Mouse (Mus musculus): ENCODE data around the gene E2f6. TPM values are rescaled to one million over a fixed set of nuclear protein-coding genes. Genes with fewer than 3 reads are reported as not detected.

E2f6 gene
- total RNA-seq (2014; rRNA removed) (21.2 and 27.5 TPM in 2 replicates), polyA plus RNA-seq (2015; fragmentation: Nextera tagmentation; extraction: Ambion mirVana) (20.0 and 21.3 TPM in 2 replicates)

DNA sequence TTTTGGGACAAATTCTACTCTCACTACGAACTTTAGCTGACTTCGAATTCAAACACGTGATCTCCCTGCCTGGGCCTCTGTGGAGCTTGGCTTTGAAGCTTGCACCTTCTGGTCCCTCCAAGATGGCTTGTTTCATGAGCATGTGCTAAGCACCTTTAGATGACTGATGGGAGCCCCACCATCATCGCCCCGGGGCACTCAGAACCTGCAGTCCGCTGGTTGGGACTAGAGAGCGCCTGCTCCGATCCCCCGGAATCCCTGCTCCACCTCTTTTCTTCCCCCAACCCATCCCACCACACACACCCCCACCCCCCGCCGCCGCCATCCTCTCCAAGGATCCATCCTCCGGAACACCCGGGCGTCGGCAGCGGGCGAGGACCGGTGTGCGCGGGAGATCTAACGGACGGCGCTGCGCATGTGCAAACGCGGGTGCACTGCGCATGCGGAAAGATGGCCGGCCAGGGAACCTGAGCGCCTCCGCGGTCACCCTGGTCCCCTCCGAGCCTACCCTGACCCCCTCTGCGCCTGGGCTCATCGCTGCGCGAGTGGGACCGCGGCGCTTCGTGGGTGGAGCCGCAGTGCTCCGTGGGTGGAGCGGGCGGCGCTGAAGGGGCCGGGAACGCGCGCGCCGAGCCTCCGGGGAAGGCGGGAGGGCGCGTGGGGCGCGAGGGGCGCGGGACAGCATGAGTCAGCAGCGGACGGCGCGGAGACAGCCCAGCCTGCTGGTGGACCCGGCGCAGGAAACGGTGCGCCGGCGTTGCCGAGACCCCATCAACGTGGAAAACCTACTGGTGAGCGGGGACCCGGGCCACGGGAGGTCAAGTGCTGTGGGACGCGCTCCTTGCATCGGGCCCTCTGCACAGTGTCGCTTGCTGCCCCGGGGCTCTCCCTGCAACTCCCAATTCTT is at the start of gene E2f6:
Gene E2f6, plus strand, starts transcription at position 439 of the 907 bp plus-strand sequence.
- Histone ChIP-seq H3K4me3 (ENCODE audit: low read length) (peak within 1 kb of the TSS; percentile 93), H3K27me3 (ENCODE audit: insufficient read depth, low read length) (no peaks in the 10 kb centered on the region), H3K9ac (replicated peaks; ENCODE audit: low read length) (peak within 1 kb of the TSS; percentile 89), H3K36me3 (ENCODE audit: insufficient read depth, low read length) (peaks cover 3% of the 10 kb centered on the region; the same call in 1 of the 2 replicates), H3K4me1 (ENCODE audit: insufficient read depth, low read length) (peaks cover 8% of the 10 kb centered on the region), H3K27ac (peak within 1 kb of the TSS; percentile 64; the same call in 1 of the 2 replicates), H3K9me3 (ENCODE audit: low read length) (no peaks in the 10 kb centered on the region), H3K4me2 (ENCODE audit: low read depth, low read length) (peak within 1 kb of the TSS; percentile 93)
- peak; percentile 88 for ATAC-seq
- TF ChIP-seq CTCF (IDR thresholded peaks at IDR 0.05; ENCODE audit: low read depth) = no peak
- 5% methylated on average over 81 of the region's 81 CpGs for WGBS
- DNase-seq (ENCODE audit: low spot score) = peak; percentile 92

DNA sequence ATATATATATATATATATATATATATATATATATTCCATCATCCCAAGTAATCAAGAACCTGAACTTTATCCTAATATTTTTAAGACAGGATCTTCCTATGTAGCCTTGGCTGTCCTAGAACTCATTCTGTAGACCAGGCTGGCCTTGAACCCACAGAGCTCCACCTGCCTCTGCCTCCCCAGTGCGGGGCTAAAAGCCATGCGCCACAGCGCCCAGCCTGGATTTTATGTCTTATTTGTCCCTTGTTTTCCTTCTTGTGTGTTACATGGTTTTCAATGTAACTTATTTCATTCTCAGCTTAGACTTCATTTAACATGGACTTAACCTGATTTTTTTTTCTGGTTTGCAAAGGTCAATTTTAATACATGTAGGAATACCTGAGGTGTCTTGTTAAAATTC is 49.3 kb upstream of the E2f6 start:
- no peaks in the 10 kb centered on the region for H3K27me3 ChIP-seq (ENCODE audit: insufficient read depth, low read length)
- H3K9ac ChIP-seq (replicated peaks; ENCODE audit: low read length) = no peak overlapping the region
- no peaks in the 10 kb centered on the region for H3K4me1 ChIP-seq (ENCODE audit: insufficient read depth, low read length)
- H3K4me2 ChIP-seq (ENCODE audit: low read depth, low read length) = no peak overlapping the region
- no peak for ATAC-seq
- WGBS = 98% methylated on average over 3 of the region's 3 CpGs
- no peak for DNase-seq (ENCODE audit: low spot score)
- H3K27ac ChIP-seq = no peak overlapping the region
- no peak for TF ChIP-seq CTCF (IDR thresholded peaks at IDR 0.05; ENCODE audit: low read depth)
- no peaks in the 10 kb centered on the region for H3K9me3 ChIP-seq (ENCODE audit: low read length)
- H3K36me3 ChIP-seq (ENCODE audit: insufficient read depth, low read length) = no peaks in the 10 kb centered on the region
- no peak overlapping the region for H3K4me3 ChIP-seq (ENCODE audit: low read length)

DNA sequence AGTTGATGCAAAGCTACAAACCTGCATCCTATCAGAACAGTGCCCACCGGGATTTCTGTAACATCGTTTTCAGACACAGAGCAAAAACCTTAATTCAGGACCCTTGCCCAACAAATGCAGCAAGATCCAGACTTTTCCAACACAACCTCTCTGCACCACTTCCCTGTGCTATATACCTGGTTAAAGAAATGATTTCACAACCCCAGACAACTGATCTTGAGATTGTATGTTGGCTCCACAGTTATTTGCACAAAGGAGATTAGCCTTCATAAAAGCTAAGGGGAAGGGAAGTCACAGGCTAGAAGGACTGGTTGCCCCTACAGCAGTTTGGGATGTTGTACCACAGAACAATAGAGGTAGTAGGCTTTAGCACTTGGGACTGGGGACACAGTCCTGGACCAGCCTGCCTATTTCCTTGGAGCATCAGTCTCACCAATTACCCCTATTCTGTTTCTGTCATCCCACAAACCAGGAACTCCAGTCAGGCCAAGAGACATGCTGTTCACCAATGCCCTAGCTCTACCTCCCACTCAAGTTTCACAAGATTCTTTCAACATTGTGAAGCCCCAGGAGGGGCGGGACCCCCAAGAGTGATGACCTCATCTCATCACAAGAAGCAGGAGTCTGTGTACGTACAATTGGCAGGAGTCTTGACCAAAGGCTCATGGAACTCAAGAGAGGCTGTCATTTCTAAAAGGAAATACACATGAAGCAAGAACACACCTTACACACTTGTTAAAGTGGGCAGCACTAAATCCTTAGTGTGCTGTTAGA is 46.9 kb upstream of the E2f6 start:
- Histone ChIP-seq H3K27ac (no peak overlapping the region), H3K4me3 (ENCODE audit: low read length) (no peak overlapping the region), H3K27me3 (ENCODE audit: insufficient read depth, low read length) (no peaks in the 10 kb centered on the region), H3K9me3 (ENCODE audit: low read length) (no peaks in the 10 kb centered on the region), H3K9ac (replicated peaks; ENCODE audit: low read length) (no peak overlapping the region), H3K4me1 (ENCODE audit: insufficient read depth, low read length) (no peaks in the 10 kb centered on the region), H3K4me2 (ENCODE audit: low read depth, low read length) (no peak overlapping the region), H3K36me3 (ENCODE audit: insufficient read depth, low read length) (no peaks in the 10 kb centered on the region)
- TF ChIP-seq CTCF (IDR thresholded peaks at IDR 0.05; ENCODE audit: low read depth) = no peak
- WGBS = 88% methylated on average over 4 of the region's 4 CpGs
- no peak for DNase-seq (ENCODE audit: low spot score)
- ATAC-seq = no peak

DNA sequence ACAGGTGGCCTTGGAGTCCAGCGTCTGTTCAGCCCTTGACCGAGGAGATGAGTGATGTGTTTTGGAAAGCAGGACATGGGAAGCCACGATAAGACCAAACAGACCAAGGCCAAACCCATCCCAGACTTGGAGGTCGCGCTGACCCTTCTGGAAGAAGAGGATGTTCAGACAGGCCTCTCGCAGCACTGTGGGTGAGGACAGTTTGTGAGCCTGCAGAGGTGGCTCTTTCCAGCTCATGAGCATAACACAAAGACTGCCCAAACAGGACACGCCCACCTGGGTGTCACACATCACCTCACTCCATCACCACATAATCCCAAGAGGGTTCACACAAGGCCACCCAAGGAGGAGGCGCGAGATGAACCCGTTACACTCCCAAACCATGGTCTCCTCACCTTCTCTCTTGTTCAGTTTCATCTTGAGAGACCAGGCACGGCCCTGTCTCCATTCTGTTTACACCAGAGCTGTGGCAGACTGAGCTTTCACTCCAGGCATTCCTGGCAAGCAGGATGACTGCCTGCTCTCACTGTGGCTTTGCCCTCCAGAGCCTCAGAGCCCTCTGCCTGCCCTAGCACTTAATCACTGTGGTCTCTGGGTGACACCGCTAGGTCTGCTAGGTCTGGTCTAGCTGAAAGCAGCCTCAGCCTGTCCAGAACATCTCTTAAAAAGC is 45.9 kb upstream of the E2f6 start:
- no peak for DNase-seq (ENCODE audit: low spot score)
- TF ChIP-seq CTCF (IDR thresholded peaks at IDR 0.05; ENCODE audit: low read depth) = no peak
- Histone ChIP-seq H3K27me3 (ENCODE audit: insufficient read depth, low read length) (no peaks in the 10 kb centered on the region), H3K4me2 (ENCODE audit: low read depth, low read length) (no peak overlapping the region), H3K27ac (no peak overlapping the region), H3K36me3 (ENCODE audit: insufficient read depth, low read length) (no peaks in the 10 kb centered on the region), H3K4me3 (ENCODE audit: low read length) (no peak overlapping the region), H3K9me3 (ENCODE audit: low read length) (no peaks in the 10 kb centered on the region), H3K9ac (replicated peaks; ENCODE audit: low read length) (no peak overlapping the region), H3K4me1 (ENCODE audit: insufficient read depth, low read length) (no peaks in the 10 kb centered on the region)
- ATAC-seq = no peak
- 79% methylated on average over 12 of the region's 12 CpGs for WGBS

DNA sequence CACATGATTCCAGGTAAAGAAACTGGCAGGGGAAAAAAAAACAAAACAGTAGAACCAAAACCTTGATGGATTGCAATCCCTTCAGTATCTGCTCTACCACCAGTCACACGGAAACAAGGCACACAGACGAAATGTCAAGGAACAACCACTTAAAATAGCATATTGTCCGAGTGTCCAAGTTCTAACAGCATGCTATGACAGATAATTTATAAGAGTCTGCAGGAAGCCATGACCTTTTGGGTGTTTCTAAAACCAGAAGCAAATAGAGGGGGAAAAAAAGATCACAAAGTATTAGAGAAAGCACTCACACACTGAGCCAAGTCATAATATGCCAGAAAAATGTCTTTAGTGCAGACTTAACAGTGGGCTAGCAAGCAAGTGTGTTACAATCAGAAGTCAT is 42.5 kb upstream of the E2f6 start:
- WGBS = 64% methylated on average over 3 of the region's 3 CpGs
- H3K9me3 ChIP-seq (ENCODE audit: low read length) = no peaks in the 10 kb centered on the region
- H3K4me3 ChIP-seq (ENCODE audit: low read length) = no peak overlapping the region
- ATAC-seq (no peak), DNase-seq (ENCODE audit: low spot score) (no peak)
- H3K27ac ChIP-seq = no peak overlapping the region
- no peak for TF ChIP-seq CTCF (IDR thresholded peaks at IDR 0.05; ENCODE audit: low read depth)
- no peaks in the 10 kb centered on the region for H3K36me3 ChIP-seq (ENCODE audit: insufficient read depth, low read length)
- H3K27me3 ChIP-seq (ENCODE audit: insufficient read depth, low read length) = no peaks in the 10 kb centered on the region
- no peak overlapping the region for H3K4me2 ChIP-seq (ENCODE audit: low read depth, low read length)
- H3K9ac ChIP-seq (replicated peaks; ENCODE audit: low read length) = no peak overlapping the region
- no peaks in the 10 kb centered on the region for H3K4me1 ChIP-seq (ENCODE audit: insufficient read depth, low read length)

DNA sequence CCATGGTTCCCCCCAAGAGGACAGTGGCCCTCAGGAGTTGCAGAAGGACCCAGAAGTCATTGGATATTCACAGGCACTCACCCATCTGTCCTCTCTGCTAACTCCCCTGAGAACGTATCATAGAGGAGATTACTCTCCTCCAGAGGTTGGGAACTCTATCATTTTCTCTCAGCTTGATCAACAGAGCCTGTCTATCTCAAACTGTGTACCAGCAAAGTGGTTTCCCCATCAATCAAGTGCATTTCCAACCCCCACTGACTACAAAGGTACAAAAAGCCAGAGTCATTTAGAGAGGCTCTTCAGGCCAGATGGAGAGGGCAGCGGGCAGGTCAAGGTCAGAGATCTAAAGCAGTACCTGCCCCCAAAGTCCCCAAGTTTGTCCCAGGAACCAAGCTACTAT is 42.1 kb upstream of the E2f6 start:
- 74% methylated on average over 2 of the region's 2 CpGs for WGBS
- H3K4me3 ChIP-seq (ENCODE audit: low read length) = no peak overlapping the region
- TF ChIP-seq CTCF (IDR thresholded peaks at IDR 0.05; ENCODE audit: low read depth) = no peak

More for the DNA sequence above, 42.1 kb upstream of the E2f6 start:
- DNase-seq (ENCODE audit: low spot score) (no peak), ATAC-seq (no peak)
- Histone ChIP-seq H3K27me3 (ENCODE audit: insufficient read depth, low read length) (no peaks in the 10 kb centered on the region), H3K4me2 (ENCODE audit: low read depth, low read length) (no peak overlapping the region), H3K9me3 (ENCODE audit: low read length) (no peaks in the 10 kb centered on the region), H3K36me3 (ENCODE audit: insufficient read depth, low read length) (no peaks in the 10 kb centered on the region), H3K27ac (no peak overlapping the region), H3K9ac (replicated peaks; ENCODE audit: low read length) (no peak overlapping the region), H3K4me1 (ENCODE audit: insufficient read depth, low read length) (no peaks in the 10 kb centered on the region)

Measured in hindbrain, postnatal 0 days (tissue).